Mouse (Mus musculus) brain, embryonic 14.5 days (tissue): ENCODE measurements around the gene Ptp4a2.

Experiments
- CTCF ChIP-seq: fragments of 200-500 bp; IDR thresholded peaks from 2 replicates; pipeline ENCODE4 v1.5.1; 2012; ENCODE audit warnings: inconsistent platforms, mild to moderate bottlenecking, moderate library complexity, borderline replicate concordance; ENCODE audit not compliant: insufficient read depth, insufficient read length; ENCODE audit errors: extremely low read depth
- POLR2A ChIP-seq: fragments of 200-500 bp; IDR thresholded peaks from 2 replicates; pipeline ENCODE4 v1.6.1; 2012; ENCODE audit warnings: mild to moderate bottlenecking, inconsistent platforms, borderline replicate concordance; ENCODE audit not compliant: poor library complexity, insufficient read depth, insufficient read length, severe bottlenecking; ENCODE audit errors: extremely low read depth

DNA sequence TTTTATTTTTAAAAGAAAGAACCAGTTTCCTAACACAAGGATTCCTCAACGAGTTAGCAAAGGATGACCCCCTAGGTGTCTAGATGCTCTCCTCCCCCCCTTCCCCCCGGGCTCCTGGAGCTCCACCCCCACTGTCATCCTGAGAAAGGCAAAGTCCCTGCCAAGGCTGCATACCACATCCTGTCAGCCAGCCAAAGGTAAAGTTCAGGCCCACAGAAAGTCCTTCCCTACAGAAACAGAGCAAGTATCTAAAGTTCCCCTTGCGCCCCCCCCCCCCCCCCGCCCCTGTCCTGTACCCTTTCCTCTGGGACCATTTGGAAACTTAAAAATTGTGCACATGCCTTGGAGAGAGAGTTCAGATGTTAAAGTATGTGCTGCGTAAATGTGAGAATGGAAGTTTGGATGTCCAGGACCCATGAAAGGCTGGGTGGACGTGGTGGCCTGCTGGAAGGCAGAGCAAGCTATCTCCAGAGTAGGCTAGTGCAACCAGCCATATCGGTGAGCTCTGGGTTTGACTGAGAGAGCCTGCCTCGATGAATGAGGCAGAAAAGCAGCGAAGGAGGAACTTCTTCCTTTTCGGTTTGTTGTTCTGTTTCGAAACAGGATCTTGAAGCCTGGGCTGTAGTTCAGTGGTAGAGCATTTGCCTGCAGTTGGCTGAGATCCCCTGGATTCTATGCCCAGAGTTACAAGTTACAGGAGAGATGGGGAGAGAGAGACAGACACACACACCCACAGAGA lies 71.7 kb downstream of the Ptp4a2 start:
- TF ChIP-seq CTCF (no peak), POLR2A (no peak)
